Mouse (Mus musculus) fibroblast of lung, adult 2 months (primary cell): ENCODE results near the gene Gm39115.
"Not testable (repeated sequence)": the region's sequence is repeated elsewhere in the genome, so short reads cannot be mapped to it uniquely, and the experiment has no call there.

Source experiments
- DNase-seq: peaks from one replicate; pipeline ENCODE4 v3.0.0-alpha.2; 2011; ENCODE audit warnings: low read depth

Gene Gm39115

GRCm38 (mm10) chr7:142135934-142136333, at the start of gene Gm39115:
Gene Gm39115 (minus strand): TSS chr7:142136034.
- not testable (repeated sequence) for DNase-seq

- no peak for DNase-seq
Measured at GRCm38 (mm10) chr7:142181021-142181420, 45.2 kb upstream of the Gm39115 start.

GRCm38 (mm10) chr7:142178685-142179084, 42.9 kb upstream of the Gm39115 start:
- DNase-seq, result no peak

GRCm38 (mm10) chr7:142175905-142176304, 40.1 kb upstream of the Gm39115 start, which contains the start of gene Krtap5-2:
Gene Krtap5-2 (minus strand): TSS chr7:142176005.
- DNase-seq, result not testable (repeated sequence)

GRCm38 (mm10) chr7:142169836-142170235, 34.0 kb upstream of the Gm39115 start:
- no peak for DNase-seq

- not testable (repeated sequence) for DNase-seq
Measured at GRCm38 (mm10) chr7:142165639-142166038, 29.8 kb upstream of the Gm39115 start, which contains the start of gene Gm4553. Gene Gm4553 (minus strand): TSS chr7:142165739.

GRCm38 (mm10) chr7:142159366-142159765, 23.5 kb upstream of the Gm39115 start:
- DNase-seq, result no peak

- DNase-seq, result not testable (repeated sequence)
Measured at GRCm38 (mm10) chr7:142157013-142157412, 21.2 kb upstream of the Gm39115 start, which contains the start of gene Gm29735. Gene Gm29735 (minus strand): TSS chr7:142157113.

- DNase-seq, result no peak
Measured at GRCm38 (mm10) chr7:142155308-142155707, 19.5 kb upstream of the Gm39115 start.

- no peak for DNase-seq
Measured at GRCm38 (mm10) chr7:142152191-142152590, 16.4 kb upstream of the Gm39115 start.

- no peak for DNase-seq
Measured at GRCm38 (mm10) chr7:142148633-142149032, 12.8 kb upstream of the Gm39115 start.

- DNase-seq, result peak; percentile 3
Measured at GRCm38 (mm10) chr7:142146033-142146432, 10.2 kb upstream of the Gm39115 start.

GRCm38 (mm10) chr7:142145413-142145940, 9.6 kb upstream of the Gm39115 start:
- DNase-seq, result no peak

GRCm38 (mm10) chr7:142144507-142144906, 8.7 kb upstream of the Gm39115 start, which contains the start of gene Gm45337:
Gene Gm45337 (minus strand): TSS chr7:142144607.
- no peak for DNase-seq

- not testable (repeated sequence) for DNase-seq
Measured at GRCm38 (mm10) chr7:142143506-142144010, 7.7 kb upstream of the Gm39115 start.

GRCm38 (mm10) chr7:142140696-142141095, 4.9 kb upstream of the Gm39115 start:
- no peak for DNase-seq

- DNase-seq, result no peak
Measured at GRCm38 (mm10) chr7:142134206-142134995, 1.4 kb downstream of the Gm39115 start.

GRCm38 (mm10) chr7:142128843-142129242, 7.0 kb downstream of the Gm39115 start:
- no peak for DNase-seq

- not testable (repeated sequence) for DNase-seq
Measured at GRCm38 (mm10) chr7:142120629-142121028, 15.2 kb downstream of the Gm39115 start, which contains the start of gene Gm45618. Gene Gm45618 (minus strand): TSS chr7:142120729.

GRCm38 (mm10) chr7:142119632-142120031, 16.2 kb downstream of the Gm39115 start:
- DNase-seq, result no peak

- DNase-seq, result no peak
Measured at GRCm38 (mm10) chr7:142104747-142105146, 31.1 kb downstream of the Gm39115 start.

GRCm38 (mm10) chr7:142097776-142098175, 38.1 kb downstream of the Gm39115 start:
- peak; percentile 32 for DNase-seq

GRCm38 (mm10) chr7:142096701-142097100, 39.1 kb downstream of the Gm39115 start:
- DNase-seq, result no peak
